Mouse (Mus musculus) ovary, postnatal 14 days (tissue): ENCODE measurements around the gene 1700102P08Rik.

Source experiments
- DNase-seq: peaks from one replicate; pipeline ENCODE4 v3.0.0; 2022; ENCODE audit warnings: low spot score

1700102P08Rik gene

DNA sequence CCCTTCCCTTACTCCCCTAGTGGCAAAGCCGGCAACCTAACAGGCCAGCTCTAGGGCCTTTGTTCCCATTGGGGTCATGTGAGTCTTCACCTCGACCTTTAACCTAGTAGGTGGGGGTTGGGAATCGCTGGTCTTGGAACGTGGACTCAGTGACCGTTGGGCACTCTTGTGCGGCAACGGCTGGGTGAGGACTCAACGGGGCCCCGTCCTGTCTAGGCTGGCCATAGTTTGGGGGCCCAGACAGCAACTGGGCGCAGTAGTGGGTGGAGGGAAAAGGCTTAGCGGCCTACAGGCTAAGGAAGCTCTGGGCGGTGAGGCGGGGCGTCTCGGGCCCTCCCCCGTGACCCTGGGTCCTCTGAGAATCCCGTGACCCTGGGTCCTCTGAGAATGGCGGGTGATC, at the start of gene 1700102P08Rik:
Gene 1700102P08Rik (plus strand): TSS at position 130 of the 400 bp plus-strand sequence.
- DNase-seq = no peak

DNA sequence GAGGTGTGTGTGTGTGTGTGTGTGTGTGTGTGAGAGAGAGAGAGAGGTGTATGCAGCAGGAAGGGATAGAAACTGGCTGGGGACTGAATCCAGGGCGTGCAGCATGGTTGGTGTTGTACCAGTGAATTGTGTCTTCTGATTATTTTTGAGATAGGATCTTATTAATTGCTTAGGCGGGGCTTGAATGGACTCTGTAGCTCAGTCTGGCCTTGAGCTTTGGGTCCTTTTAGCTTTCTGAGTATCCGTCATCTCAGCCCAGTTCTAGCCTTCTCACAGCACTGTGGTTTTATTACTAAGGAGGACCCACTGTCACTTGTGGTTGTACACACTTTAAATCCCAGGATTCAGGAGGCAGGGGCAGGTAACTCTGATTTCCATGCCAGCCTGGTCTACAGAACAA, 49.3 kb upstream of the 1700102P08Rik start:
- no peak for DNase-seq

- no peak for DNase-seq
Observed at GRCm38 (mm10) chr9:108343835-108344234, 48.8 kb upstream of the 1700102P08Rik start.

- no peak for DNase-seq
Observed at GRCm38 (mm10) chr9:108344471-108344870, 48.1 kb upstream of the 1700102P08Rik start.

- DNase-seq = no peak
Observed at GRCm38 (mm10) chr9:108347024-108347423, 45.6 kb upstream of the 1700102P08Rik start.

DNA sequence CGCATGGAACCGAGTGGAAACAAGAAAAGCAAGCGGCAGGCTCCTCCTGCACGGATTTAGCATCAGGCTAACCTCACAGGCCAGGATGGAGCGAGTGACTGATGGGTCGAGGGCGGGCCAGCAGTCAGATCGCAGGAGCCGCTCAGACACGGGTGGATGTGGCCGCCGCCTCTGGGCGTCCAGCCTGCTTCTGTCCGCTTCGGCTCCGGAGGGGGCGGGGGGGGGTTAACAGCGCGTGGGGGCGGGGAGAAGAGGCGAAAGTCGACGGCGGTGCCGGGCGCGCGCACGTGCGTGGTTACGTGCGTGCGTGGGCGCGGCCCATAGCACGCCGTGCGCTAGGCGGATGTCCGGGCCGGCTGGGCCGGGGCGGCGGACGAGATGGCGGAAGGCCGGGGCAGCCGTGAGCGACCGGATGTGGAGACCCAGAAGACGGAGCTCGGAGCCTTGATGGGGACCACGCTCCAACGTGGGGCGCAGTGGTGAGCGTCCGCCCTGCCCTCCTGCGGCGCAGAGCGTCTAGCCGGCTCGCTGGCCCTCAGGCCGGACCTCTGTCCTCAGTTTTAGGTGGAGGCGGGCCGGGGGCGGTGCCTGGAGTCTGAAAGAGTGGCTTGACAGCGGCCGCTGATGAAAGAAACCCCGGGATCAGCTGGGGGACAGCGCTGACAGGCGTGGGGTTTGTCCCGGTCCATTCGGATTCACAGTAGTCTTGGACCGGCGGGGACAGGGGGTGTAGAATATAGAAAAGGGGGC, 44.9 kb upstream of the 1700102P08Rik start, which contains the start of gene Usp4:
Gene Usp4 (plus strand): TSS at position 314 of the 750 bp plus-strand sequence.
- DNase-seq = peak; percentile 76

DNA sequence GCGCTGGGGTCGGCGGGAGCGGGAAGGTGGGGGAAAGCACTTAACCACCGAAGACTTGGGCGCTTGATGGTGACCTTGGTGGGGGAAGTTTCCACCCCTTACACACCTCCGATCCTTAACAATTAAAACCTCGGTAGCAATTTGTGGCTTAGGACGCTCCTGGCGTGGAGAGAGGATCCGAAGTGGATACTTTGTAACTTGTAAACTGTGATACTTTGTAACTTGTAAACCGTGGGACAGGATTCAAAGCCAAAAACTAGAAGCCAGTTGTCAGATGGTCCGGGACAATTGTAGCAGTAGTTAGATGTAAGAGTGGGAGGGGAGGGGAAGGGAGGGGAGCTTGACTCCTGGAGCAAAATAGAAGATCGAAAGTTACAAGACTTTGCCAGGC, 44.3 kb upstream of the 1700102P08Rik start:
- no peak for DNase-seq

GRCm38 (mm10) chr9:108349727-108350126, 42.9 kb upstream of the 1700102P08Rik start:
- no peak for DNase-seq

- DNase-seq = no peak
Observed at GRCm38 (mm10) chr9:108378234-108378633, 14.4 kb upstream of the 1700102P08Rik start.

DNA sequence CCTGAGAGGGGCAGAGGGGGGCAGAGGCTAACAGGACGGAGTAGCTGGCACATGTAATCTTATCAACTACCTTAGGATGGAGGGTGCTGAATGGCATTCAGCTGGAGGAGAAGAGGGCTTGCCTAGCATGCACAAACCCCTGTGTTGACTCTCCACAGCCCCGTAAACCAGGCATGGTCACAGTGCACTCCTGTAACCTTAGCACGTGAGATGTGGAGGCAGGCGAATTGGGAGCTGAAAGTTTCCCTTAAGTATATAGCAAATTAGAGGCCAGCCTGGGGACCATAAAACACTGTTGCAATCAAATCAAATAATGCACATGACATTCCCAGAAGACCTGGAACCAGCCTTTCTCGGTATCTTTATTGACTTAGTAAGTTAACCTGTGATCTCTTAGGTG, 13.9 kb upstream of the 1700102P08Rik start:
- DNase-seq = no peak

DNA sequence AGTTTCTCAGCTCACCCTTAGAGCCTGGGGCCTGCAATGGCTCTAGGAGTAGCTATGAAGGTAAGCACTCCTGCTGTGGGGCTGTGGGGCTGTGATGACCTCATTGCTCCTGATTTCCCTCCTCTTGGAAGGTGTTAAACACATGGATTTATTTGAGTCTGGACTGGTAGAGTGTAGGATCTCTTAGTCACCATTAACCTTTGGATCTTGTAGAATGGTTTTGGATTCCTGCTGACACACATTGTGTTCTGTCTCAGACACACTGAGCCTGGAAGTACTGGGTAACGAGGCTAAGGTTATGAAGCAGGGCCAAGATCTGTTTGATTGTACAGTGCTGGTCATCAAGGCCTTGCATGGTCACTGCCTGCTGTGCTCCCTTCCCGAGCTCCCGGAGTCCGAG, 13.3 kb upstream of the 1700102P08Rik start:
- DNase-seq = no peak

DNA sequence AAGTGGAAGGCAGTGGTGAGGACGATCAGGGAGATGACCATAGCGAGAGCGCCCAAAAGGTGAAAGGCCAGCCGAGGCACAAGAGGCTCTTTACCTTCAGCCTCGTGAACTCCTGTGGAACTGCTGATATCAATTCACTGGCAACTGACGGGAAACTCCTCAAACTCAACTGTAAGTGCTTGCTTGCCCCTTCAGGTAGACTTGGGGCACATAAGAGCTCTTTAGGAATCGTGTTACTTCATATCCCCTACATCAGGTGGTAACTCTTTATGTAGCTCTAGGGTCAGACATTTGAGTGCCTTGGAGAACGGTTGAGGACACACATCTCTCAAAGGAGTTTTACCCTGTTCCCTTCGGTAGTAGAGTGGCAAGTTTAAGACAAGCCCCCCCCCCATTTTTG, 11.2 kb upstream of the 1700102P08Rik start:
- no peak for DNase-seq

- DNase-seq = no peak
Observed at GRCm38 (mm10) chr9:108385006-108385405, 7.6 kb upstream of the 1700102P08Rik start.

GRCm38 (mm10) chr9:108386816-108387215, 5.8 kb upstream of the 1700102P08Rik start:
- no peak for DNase-seq

DNA sequence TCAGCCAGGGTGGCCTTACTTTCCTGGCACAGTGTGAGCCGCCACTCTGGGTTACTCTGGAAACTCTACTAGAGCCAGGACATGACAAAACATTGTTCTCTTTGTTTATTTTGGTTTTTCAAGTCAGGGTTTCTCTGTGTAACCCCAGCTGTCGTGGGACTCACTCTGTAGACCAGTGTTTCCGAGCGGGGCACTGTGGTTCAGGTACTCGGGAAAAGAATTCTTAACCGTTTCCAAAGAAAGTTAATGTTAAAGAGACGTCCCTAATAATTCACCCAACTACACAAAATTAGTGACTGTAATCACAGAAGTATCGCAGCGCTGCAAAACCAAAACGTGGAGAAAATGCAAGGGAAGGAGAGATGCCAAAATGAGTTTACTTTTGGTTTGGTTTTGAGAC, 4.0 kb upstream of the 1700102P08Rik start:
- DNase-seq = no peak

DNA sequence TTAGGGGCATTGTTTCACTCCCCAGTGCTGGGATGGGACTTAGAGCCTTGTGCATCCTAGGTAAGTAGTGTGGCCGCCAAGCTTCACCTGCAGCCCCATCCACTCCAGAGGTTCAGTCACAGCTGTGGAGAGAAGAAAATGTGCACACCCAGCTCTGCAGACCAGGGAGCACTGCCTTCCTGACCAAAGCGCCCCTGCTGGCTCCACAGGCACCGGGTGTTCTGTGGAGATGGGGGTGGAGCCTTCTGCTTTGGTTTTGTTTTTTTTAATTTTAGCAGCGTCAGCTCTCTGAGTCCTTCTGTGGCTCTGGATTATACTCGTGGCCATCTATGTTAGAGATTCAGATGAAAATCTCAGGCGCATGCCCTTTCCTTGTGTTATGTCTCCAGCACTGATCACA, 3.4 kb upstream of the 1700102P08Rik start:
- DNase-seq = no peak

- DNase-seq = no peak
Observed at GRCm38 (mm10) chr9:108394191-108394590, 1.6 kb downstream of the 1700102P08Rik start.

DNA sequence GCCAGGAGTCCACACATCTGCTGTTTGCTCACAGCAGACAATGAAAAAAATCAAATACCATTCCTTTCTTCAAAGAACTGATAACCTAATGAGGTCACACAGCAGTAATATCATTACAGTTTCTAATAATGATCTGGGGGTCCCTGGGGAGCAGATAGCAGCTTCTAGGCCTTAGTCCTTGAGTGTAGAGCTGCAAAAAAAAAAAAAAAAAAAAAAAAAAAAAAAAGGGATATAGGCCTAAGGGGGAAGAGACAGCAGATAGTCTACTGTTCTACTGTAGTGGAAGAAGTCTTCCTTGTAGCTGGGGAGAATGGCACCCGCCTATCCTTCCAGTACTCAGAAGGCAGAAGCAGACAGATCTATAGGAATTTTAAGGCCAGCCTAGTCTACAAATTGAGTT, 2.8 kb downstream of the 1700102P08Rik start:
- no peak for DNase-seq

DNA sequence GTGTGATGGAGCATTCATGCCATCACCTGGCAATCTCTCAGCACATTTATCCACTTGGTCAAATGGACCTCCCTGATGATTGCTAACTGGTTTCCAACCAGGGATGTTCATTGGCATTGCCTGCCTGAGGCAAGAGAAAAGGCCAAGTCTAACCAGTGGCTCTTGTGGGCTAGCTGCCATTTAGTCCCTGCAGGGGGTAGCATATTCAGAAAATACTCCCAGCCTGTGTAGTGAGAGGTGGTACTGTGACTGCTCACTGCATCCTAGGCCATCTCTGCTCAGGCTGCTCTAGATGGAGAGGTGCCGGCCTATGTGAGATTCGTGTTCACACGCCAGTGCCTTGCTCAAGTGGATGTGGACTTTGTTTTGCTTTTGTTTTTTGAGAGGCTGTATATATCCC, 5.7 kb downstream of the 1700102P08Rik start:
- no peak for DNase-seq

DNA sequence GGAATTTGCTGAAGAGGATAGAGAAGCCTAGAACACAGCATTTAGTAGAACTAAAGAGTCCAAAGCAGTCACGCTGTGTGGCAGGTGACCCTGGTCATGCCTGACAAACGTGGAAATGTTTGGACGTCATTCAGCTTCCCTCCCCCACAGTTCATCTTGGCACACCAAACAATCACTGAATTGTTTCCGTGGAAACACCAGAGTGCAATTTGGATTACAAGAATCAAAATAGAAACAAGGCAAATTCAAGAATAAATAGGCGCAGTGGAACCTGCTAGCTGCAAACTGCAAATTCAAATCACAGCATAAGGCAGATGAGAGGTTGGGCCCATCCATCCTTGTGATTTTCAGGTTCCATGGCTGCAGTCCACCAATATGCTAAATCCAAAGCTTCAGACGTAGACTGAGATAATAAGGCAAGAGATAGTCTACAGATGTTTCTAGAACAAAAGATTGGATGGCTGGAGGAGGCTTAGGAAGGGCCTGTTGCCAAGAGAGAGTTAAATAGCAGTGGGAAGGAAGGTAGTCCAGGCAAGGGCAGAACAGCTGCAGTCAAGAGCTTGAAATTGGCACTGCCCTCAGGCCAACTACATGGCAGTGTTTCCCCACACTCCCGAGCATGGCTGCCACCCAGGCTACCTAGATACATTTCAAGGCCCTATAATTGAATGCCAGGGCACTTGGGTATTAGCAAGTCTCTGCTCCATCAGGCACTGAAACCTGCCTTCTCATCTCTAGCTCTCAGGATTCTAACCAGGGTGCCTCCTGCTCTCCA, 8.8 kb downstream of the 1700102P08Rik start:
- no peak for DNase-seq

GRCm38 (mm10) chr9:108403081-108403480, 10.5 kb downstream of the 1700102P08Rik start:
- DNase-seq = no peak

- DNase-seq = no peak
Observed at GRCm38 (mm10) chr9:108404451-108404850, 11.8 kb downstream of the 1700102P08Rik start.

GRCm38 (mm10) chr9:108409535-108409934, 16.9 kb downstream of the 1700102P08Rik start:
- DNase-seq = no peak
